Mouse (Mus musculus) 416B (cell line): ENCODE data around the gene Gpr88.
A peak's percentile ranks its signal among the peaks of the same experiment; 100 is the strongest.

Experiments
- DNase-seq: peaks from one replicate; pipeline ENCODE4 v3.0.0; 2011; ENCODE audit warnings: low read depth

The Gpr88 gene

DNA sequence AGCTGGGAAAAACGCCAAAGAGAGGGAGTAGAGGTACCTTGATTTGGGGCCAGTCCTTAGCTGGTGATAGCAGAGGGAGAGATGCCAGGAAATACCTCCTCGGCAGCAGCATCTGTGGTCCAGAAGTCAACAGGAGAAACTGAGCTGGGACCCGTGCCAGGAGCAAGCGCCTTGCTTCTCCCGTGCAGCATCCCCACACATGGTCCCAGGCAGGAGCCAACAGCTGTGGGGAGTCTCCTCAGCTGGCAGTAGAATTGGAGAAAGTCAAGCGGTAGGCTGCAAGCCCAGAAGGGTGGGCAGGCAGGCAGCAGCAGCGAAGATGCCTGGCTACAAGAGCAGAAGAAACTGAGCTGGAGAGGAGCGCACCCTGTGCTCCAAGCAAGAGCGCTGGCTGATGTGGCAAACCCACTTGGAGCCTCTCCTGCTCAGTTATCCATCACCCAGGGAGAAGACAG is at the start of gene Gpr88:
Gpr88 (minus strand) TSS at position 427 of the 455 bp plus-strand sequence.
- DNase-seq = no peak

DNA sequence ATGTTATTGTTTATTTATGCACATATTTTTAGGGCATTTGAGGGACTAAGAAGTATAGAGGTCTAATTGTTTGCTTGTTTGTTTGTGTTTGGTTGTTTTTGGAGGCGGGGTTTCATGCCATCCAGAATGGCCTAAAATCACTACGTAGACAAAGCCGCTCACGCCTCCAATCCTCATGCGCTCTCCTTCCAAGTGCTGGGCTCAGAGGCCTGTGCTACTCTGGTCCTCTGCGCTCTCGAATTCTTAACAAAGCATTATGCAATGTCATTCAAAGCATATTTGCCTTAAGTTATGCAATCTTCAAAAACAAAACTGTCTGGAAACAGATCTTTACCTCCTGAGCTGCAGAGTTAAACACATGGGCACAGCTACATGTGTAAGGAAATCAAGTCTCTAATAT is 49.3 kb upstream of the Gpr88 start:
- no peak for DNase-seq

DNA sequence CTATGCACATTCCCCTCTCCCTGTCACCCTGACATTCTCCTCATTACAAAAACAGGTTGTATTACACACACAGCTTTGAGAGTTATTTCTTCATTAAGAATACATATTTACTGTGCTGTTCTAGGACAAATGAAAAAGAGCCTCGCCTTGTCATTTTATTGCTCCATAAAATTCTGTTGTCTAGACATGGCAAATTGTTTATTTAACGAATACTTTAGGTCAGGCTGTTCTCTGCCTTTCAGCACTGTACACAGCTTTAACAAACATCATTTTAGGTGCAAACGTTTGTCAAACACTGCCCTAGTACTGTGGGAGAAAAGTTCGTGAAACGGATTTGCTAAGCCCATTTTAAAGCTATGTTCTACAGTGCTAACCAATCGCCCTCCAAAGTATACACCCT is 48.5 kb upstream of the Gpr88 start:
- no peak for DNase-seq

DNA sequence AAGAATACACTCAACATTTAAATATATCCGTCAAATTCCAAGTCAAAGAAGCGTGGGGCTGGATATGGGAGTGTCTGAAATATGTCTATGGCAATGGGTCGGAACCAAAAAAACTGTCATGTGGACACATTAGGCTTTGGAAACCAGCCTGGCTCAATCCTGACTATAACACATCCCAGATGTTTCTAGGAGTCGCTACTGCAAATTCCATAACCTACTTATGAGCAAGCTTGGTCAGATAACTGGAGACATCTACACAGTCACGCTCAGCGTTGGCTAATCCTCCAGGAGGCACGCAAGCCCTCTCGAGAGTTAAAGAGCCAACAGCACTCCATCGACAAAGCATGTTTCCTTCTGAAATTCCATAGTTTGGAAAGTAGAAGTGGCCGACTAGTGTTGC is 45.4 kb upstream of the Gpr88 start:
- DNase-seq = no peak

DNA sequence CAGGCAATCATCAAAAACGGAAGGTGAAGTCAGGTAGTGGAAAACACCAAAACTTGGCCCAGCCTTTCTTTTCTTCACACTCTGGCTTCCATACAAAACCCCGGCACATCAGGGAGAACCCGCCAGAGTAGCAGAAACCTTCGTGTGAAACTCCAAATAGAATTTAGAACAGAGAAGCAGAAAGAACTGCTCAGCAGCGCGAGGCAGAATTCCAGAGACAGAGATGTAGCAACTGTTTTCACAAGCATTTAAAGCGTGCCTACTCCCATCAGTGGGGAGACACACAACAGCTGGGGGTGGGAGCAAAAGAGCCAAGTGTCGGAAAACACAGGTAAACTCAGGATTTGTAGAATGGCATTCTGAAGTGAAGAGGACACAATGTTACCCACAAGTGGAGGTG is 44.7 kb upstream of the Gpr88 start:
- no peak for DNase-seq

DNA sequence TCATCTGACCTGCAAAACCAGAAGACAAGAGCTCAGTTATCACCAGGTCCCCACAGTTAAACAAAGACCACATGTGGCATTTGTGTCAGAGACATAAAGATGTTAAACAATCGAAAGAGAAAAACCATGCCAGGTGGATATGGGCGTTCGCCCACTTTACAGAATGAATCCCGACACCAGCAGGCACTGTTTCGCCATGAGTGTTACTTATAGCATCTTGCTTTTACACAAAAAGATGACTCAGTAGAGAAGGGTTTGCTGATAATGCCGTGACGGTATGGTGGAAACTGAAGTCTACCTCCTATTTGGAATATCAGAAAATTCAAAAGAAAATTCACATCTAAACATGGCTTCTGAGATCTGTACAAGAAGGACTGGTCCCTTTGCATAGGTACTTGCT is 43.9 kb upstream of the Gpr88 start:
- DNase-seq = no peak

DNA sequence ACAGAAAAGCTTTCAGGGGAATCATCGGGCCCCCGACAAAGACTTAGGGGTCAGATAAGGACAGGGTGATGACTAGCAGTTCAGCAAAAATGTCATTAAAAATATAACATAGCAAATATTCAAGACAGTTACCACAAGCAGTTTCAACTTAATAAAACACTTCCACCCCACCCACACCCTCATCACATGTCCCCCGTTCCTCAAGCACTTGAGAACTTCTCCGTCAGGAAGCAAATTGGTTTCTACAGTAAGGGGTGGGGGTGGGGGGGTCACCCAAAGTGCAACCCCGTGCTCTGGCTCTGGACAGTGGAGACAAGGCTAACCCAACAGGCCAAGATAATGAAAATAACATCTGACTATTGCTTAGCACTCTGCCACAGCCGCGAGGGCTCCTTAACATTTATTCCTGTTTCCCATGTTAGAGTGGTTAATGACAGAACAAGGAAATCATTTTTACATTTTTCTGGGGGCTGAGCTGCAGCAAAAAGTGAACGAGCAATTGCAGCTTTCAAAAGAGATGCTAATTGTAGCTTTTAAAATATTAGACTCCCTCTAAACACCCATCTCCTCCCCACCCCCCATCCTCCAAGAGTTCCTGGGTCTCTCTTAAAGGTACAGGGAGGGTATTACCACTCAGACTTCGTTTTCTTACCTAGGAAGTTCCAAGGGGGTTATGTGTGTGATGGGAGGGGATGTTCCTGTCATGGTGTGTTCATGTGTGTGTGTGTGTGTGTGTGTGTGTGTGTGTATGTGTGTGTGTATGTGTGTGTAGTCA is 36.9 kb upstream of the Gpr88 start:
- no peak for DNase-seq

DNA sequence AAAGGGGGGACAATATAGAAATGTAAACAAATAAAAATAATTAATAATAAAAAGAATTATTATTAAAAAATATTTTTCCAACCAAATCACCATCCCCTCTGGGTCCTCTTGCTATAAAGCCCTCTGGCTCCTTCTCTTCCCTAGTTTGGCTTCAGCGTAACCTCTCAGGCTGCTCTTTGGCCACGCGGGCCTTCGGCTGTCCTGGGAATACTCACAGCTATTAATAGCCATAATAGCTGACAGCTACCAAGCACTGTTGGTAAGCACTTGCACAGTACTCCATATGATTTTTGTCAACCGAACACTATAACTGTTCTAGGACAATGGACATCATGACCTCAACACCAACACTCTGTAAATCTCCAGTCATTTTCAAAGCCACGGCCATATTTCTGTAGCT is 35.5 kb upstream of the Gpr88 start:
- no peak for DNase-seq

DNA sequence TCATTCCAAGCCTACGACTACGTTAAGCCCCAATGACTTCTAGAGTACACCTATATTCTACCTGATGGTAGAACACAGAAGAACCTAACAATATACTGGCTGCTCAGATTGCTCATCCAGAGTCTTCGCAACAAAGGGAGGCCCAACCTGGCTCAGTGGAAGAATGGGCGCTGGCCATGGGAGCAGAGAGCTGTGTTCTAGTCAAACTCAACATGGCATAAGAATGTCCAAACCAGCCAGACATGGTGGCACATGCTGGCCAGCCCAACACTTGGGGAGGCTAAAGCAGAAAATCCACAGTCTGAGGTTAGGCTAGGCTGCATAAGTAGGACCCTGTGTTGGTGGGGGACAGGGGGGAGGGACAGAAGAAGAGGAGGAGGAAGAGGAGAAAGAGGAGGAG is 31.4 kb upstream of the Gpr88 start:
- no peak for DNase-seq

DNA sequence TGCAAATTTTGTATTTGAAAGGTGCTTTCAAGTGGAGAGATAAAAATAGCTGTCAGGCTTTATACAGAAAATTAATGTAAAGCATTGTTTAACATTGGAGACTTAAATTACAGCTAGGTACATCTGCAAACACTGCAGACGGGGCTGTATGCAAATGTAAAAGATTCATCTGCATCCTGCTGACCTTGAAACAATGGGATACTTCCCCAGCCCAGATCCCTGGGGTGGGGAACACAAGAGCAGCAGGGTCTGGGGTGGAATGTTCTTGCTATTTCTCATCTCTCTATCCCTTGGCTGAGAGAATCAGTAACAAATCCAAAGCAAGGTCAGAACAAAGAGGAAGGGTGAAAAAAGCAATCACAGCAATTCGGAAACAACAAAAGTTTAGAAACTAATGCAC is 30.7 kb upstream of the Gpr88 start:
- DNase-seq = no peak

DNA sequence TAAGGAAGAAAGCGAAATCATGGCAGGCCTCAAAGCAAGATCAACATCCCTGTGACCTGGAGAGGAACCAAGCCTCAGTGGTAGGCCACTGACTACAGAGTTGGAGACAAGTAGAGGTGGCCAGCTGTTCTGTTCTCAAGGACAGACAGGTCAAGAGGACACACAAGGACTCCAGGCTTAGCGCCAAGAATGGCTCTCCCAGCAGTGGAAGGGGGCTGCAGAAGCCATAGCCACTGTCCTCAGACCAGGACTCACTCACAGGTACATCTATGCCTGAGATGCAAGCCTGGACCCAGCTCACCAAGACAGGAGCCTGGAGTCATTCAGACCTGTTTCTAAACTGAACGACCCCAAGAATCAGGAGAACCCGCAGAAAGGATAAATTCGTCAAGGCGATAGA is 28.4 kb upstream of the Gpr88 start:
- DNase-seq = no peak

DNA sequence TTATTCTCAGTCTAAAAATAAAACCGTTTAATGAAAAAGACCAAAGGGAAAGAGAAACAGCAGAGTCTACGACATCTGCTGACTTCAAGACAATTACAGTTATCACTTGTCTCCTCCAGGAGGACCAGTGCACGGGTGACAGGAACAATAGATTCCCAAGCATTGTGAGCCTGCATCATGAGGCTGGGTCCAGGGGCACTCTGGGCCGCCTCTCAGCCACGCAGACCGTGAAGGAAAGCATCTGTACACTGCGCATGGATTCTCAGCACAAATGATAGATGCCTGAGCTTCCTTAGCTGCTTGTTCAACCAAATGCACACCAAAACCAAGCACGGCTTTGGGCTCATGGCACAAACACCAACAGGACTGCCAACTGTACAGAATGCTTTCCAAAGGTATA is 23.8 kb upstream of the Gpr88 start:
- DNase-seq = no peak

DNA sequence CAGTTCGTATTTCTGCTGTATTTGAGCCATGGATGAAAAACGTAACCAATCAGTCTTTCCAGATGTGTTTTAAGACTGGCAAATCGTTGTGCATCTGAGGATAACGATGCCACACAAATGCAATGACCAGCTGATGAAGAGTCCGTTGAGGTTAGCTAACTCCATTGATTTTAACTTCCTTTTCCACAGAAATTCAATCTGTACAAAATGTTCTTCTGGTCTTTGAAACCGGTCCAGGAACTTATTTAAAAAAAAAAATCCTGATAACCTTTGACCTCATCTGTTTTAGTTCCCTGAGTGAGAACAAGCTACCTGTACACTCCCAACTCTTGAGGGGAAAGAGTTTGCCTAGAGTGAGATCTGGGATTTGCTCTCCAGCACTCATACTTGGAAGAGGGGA is 18.4 kb upstream of the Gpr88 start:
- no peak for DNase-seq

DNA sequence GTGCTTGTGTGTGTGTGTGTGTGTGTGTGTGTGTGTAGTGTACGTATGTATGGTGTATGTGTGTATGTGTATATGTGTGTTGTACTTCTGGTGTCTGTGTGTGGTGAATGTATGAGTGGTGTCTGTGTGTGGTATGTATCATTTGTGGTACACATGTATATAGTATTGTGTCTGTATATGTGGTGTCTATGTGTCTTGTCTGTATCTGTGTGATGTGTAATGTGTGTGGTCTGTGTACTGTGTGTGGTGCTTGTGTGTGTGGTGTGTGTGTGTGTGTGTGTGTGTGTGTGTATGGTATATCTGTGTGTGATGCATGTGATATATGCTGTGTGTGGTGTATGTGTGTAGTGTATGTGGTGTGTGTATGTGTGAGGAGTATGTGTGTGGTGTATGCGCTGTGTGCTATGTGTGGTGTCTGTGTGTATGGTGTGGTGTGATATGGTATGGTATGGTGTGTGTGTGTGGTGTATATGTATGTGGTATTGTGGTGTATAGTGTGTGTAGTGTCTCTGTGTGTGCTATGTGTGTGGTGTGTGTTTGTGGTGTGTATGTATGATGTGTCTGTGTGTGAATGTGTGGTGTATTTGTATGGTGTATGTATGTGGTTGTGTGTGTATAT is 13.8 kb upstream of the Gpr88 start:
- no peak for DNase-seq

DNA sequence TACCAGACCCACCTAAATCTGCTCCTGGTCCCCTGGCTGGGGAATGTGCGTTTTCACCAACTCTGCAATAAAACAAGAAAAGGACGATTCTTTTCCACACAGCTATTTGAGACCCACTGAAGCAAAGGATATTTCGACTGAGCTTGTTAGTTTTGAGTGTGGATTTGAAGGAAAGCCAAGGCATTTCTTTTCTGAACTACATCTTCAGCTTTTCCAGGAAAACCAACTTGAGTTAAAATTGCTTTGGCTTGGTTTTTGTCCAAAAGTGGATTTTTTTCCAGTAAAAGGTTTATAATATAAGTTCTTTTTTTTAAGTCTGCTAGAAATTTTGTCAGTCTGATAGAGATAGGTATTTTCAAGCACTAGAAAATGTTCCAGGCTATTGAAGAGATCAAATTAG is 13.1 kb upstream of the Gpr88 start:
- DNase-seq = no peak

DNA sequence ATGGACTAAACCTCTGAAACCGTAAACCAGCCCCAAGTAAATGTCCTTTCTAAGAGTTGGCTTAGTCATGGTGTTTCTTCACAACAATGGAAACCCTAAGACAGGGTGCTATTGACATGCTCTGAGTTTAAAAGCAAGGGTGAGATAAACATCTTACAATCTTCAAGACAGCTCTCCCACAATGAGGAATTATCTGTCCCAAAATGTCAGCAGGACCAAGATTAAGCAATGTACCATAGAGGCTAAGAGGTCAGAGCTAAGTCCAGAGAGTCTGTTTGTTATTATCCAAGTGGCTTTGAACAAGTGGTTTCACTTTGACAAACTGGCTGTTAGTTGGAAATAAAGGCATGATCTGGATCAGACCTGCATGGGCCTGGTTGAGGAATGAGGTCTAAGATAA is 10.7 kb upstream of the Gpr88 start:
- DNase-seq = peak; percentile 14

DNA sequence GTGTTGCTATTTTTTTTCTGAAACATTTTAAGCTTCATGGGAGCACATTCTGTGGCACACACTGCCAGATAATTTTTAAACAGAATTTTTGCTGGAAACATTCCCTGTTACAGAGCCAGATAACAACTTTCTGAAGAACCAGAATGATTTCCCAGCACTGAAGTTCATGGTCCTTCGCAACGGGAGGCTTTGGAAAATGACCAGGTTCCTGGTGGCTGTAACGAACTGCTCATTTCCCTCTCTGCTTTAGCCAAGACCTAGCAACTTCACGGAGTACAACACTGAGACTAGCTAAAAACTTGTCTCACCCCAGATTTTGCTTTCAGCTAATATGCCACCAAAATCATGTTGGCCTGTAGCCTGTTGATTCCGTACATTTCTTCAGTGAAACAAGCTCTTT is 9.8 kb upstream of the Gpr88 start:
- DNase-seq = no peak

DNA sequence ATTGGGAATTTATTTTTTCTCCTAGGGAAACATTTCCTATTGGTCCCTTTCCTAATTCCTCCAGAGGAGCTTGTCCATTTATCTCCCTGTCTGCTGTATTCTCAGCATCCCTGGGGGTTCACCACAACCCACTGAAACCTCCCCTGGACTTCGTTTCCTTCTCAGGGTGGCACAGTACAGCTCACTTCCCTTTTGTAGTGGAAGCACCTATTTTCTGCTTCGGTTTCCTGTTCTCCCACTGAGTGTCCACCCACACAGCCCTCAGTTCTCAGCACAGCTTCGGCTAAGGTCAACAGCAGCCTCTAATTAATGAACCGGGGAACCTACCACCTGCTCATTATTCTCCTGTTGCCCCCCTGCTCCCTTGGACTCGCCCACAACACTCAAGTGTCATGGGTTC is 2.8 kb upstream of the Gpr88 start:
- peak; percentile 21 for DNase-seq

DNA sequence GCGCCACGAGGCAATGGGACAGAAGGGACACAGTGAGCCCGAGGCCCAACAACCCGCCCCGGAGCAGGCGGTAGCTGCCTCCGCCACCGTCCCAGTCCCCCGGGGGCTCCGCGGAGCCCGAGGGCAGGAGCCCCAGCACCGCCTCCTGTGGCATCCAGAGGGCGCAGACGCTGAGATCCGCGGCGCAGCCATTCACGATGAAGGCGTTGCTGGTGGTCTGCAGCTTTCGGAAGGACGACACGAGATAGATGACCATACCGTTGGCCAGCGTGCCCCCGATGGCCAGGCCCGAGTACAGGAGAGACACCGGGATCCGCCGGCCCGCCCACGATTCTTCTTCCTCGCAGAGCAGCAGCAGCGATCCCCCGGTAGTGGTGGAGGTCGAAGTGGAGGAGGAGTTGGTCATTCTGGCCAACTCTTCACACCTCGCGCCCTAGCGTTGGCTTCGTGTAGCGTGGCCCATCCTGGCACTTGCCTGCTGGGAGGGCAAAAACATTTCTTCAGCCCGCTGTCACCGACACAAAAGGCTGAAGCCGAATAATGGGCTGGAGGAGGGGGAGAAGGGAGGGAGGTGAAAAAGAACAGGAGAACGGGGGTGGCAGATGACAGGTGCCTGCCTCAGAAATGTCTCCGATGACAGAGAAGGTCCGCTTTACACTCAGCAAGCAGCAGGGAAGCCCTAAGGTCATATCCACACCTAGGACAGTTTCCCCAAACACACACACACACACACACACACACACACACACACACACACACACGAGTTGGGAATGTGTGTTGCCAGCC is 855 bp downstream of the Gpr88 start:
- no peak for DNase-seq

DNA sequence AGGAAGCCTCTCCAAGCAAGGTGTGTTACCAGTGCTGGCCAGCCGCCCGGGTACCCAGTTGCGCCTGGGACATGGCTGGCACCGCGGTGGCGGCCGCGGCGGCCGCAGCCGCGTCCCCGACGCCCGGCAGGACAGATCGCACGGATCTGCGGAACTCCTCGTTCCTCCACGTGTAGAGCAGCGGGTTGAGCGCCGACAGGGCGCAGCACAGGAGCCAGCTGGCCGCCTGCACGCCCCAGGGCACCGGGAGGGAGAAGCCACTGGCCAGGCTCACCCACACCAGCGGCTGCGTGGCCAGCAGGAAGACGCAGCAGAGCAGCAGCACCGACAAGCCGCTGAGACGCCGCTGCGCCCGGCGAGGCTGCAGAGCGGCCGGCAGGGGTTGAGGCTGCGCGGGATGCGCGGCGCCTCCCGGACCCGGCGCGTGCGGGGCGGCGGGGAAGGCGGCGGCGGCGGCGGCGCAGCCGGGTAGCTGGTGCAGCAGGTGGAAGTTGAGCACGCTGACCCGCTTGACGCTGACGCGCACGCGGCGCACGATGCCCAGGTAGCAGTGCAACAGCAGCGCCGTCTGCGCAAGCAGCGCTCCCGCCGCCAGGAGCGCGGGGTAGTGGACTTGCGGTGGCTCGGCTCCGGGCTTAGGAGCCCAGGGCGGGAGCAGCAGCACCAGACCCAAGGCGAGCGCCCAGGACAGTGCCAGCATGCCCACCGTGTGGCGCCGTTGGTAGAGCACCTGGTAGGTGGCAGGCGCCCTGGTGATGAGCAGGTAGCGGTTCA is 1.6 kb downstream of the Gpr88 start:
- no peak for DNase-seq

DNA sequence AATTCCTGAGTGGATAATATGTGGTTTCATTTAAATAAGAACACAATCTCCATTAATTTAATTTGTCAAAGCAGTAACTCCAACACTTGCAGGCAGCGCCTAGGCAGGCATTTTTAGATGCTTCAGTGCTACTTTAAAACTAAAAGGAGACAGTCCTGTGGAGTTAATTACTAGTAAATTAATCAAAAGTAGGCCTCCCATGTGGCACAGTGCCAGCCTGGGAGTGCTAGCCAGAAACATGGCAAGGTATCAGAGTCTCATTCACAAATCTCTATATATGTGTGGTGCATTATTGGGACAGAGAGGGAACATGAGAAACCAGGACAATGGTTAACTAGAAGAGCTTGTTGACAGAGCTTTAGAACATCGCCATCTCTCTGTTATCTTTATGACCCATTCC is 4.3 kb downstream of the Gpr88 start:
- no peak for DNase-seq

DNA sequence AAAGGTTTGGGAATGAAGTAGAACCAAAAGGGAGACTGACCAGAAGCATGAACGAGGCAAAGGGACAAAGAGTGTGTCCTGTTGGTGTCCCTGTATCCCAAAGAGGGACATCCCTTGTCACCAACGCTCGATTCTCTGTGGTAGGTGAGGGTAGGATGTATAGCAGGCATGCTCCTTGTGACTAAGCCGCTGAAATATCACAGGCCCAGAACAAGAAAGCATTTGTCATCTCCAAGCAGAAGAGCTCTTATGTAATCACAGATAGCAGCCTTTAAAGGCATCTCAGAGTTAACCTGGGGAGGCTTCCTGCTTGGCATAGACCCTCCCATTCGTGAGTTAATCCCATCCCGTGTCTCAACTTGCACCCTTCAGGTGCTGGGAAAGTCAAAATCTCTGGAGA is 8.8 kb downstream of the Gpr88 start:
- DNase-seq = no peak
